Mouse (Mus musculus): ENCODE measurements at regions not wholly inside any gene's neighbourhood (a gene's known extent, or its start where the extent isn't known, plus 50 kb on each side); places are given as distances from the start of the nearest gene placed in this dataset.

DNA sequence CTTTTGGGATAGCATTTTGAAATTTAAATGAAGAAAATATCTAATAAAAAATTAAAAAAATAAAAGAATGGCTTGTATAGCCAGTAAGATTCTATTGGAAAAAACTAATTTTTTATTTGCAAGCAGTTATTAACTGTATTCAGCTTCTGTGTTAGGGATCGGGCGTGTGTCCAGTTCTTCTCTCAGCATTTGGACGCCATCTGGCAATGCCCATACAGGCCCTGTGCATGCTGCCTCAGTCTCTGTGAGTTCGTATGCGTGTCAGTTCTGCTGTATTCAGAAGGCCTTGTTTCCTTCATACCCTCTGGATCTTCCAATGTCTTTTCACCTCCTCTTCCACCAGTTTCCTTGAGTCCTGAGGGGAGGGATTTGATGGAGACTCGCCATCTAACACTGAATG, 123.8 kb upstream of the Nabp1 start:
- no peak for TF ChIP-seq CTCF (IDR thresholded peaks at IDR 0.05; ENCODE audit: extremely low read depth, insufficient read depth, low read length)
- TF ChIP-seq POLR2A (IDR thresholded peaks at IDR 0.05; ENCODE audit: extremely low read depth, insufficient read depth, low read length), result no peak

All from cortical plate, adult 2 months (tissue).